Mouse (Mus musculus): Measurements from ENCODE around the gene Gm1043. TPM values are rescaled to one million over a fixed set of nuclear protein-coding genes. Genes with fewer than 3 reads are reported as not detected.

The Gm1043 gene
- polyA plus RNA-seq, 1 experiment = not detected

- Histone ChIP-seq H3K27ac (replicated peaks; ENCODE audit: low read depth, low read length) (no peak overlapping the region), H3K4me1 (ENCODE audit: control insufficient read depth, insufficient read depth, insufficient read length, low read length) (no peaks in the 10 kb centered on the region), H3K4me3 (ENCODE audit: insufficient read depth, low read depth, low read length) (no peak overlapping the region)
These were observed 111.6 kb downstream of the Gm1043 start for GRCm38 (mm10) chr5:37196666-37197250.

GRCm38 (mm10) chr5:37197423-37197822 lies 112.3 kb downstream of the Gm1043 start:
- H3K27ac ChIP-seq (replicated peaks; ENCODE audit: low read depth, low read length) = no peak overlapping the region

GRCm38 (mm10) chr5:37198011-37198688 lies 113.0 kb downstream of the Gm1043 start:
- H3K27ac ChIP-seq (replicated peaks; ENCODE audit: low read depth, low read length) = no peak overlapping the region
- H3K4me3 ChIP-seq (ENCODE audit: insufficient read depth, low read depth, low read length) = no peak overlapping the region
- H3K4me1 ChIP-seq (ENCODE audit: control insufficient read depth, insufficient read depth, insufficient read length, low read length) = no peaks in the 10 kb centered on the region

More at GRCm38 (mm10) chr5:37197423-37197822, 112.3 kb downstream of the Gm1043 start:
- Histone ChIP-seq H3K4me3 (ENCODE audit: insufficient read depth, low read depth, low read length) (no peak overlapping the region), H3K4me1 (ENCODE audit: control insufficient read depth, insufficient read depth, insufficient read length, low read length) (no peaks in the 10 kb centered on the region)

GRCm38 (mm10) chr5:37202285-37202684 lies 117.1 kb downstream of the Gm1043 start:
- H3K27ac ChIP-seq (replicated peaks; ENCODE audit: low read depth, low read length) = no peak overlapping the region
- H3K4me1 ChIP-seq (ENCODE audit: control insufficient read depth, insufficient read depth, insufficient read length, low read length) = no peaks in the 10 kb centered on the region
- H3K4me3 ChIP-seq (ENCODE audit: insufficient read depth, low read depth, low read length) = no peak overlapping the region

GRCm38 (mm10) chr5:37204886-37205285 lies 119.7 kb downstream of the Gm1043 start:
- H3K4me1 ChIP-seq (ENCODE audit: control insufficient read depth, insufficient read depth, insufficient read length, low read length) = no peaks in the 10 kb centered on the region
- no peak overlapping the region for H3K27ac ChIP-seq (replicated peaks; ENCODE audit: low read depth, low read length)
- H3K4me3 ChIP-seq (ENCODE audit: insufficient read depth, low read depth, low read length) = no peak overlapping the region

- Histone ChIP-seq H3K27ac (replicated peaks; ENCODE audit: low read depth, low read length) (no peak overlapping the region), H3K4me1 (ENCODE audit: control insufficient read depth, insufficient read depth, insufficient read length, low read length) (no peaks in the 10 kb centered on the region), H3K4me3 (ENCODE audit: insufficient read depth, low read depth, low read length) (no peak overlapping the region)
These were observed 120.2 kb downstream of the Gm1043 start for GRCm38 (mm10) chr5:37205420-37205819.

- no peak overlapping the region for H3K4me3 ChIP-seq (ENCODE audit: insufficient read depth, low read depth, low read length)
- H3K27ac ChIP-seq (replicated peaks; ENCODE audit: low read depth, low read length) = no peak overlapping the region
- H3K4me1 ChIP-seq (ENCODE audit: control insufficient read depth, insufficient read depth, insufficient read length, low read length) = no peaks in the 10 kb centered on the region
These were observed 121.2 kb downstream of the Gm1043 start for GRCm38 (mm10) chr5:37206364-37206763.

GRCm38 (mm10) chr5:37212938-37213708 lies 128.0 kb downstream of the Gm1043 start:
- Histone ChIP-seq H3K27ac (replicated peaks; ENCODE audit: low read depth, low read length) (no peak overlapping the region), H3K4me1 (ENCODE audit: control insufficient read depth, insufficient read depth, insufficient read length, low read length) (no peaks in the 10 kb centered on the region), H3K4me3 (ENCODE audit: insufficient read depth, low read depth, low read length) (no peak overlapping the region)

- Histone ChIP-seq H3K4me1 (ENCODE audit: control insufficient read depth, insufficient read depth, insufficient read length, low read length) (no peaks in the 10 kb centered on the region), H3K4me3 (ENCODE audit: insufficient read depth, low read depth, low read length) (no peak overlapping the region), H3K27ac (replicated peaks; ENCODE audit: low read depth, low read length) (no peak overlapping the region)
These were observed 128.5 kb downstream of the Gm1043 start for GRCm38 (mm10) chr5:37213709-37214103.

- H3K4me3 ChIP-seq (ENCODE audit: insufficient read depth, low read depth, low read length) = no peak overlapping the region
- no peaks in the 10 kb centered on the region for H3K4me1 ChIP-seq (ENCODE audit: control insufficient read depth, insufficient read depth, insufficient read length, low read length)
- H3K27ac ChIP-seq (replicated peaks; ENCODE audit: low read depth, low read length) = no peak overlapping the region
These were observed 129.4 kb downstream of the Gm1043 start for GRCm38 (mm10) chr5:37214614-37215013.

GRCm38 (mm10) chr5:37215276-37215675 lies 130.1 kb downstream of the Gm1043 start:
- Histone ChIP-seq H3K4me3 (ENCODE audit: insufficient read depth, low read depth, low read length) (no peak overlapping the region), H3K4me1 (ENCODE audit: control insufficient read depth, insufficient read depth, insufficient read length, low read length) (no peaks in the 10 kb centered on the region), H3K27ac (replicated peaks; ENCODE audit: low read depth, low read length) (no peak overlapping the region)

- no peak overlapping the region for H3K4me3 ChIP-seq (ENCODE audit: insufficient read depth, low read depth, low read length)
- no peaks in the 10 kb centered on the region for H3K4me1 ChIP-seq (ENCODE audit: control insufficient read depth, insufficient read depth, insufficient read length, low read length)
- H3K27ac ChIP-seq (replicated peaks; ENCODE audit: low read depth, low read length) = no peak overlapping the region
These were observed 134.4 kb downstream of the Gm1043 start for GRCm38 (mm10) chr5:37219615-37220014.

- no peak overlapping the region for H3K27ac ChIP-seq (replicated peaks; ENCODE audit: low read depth, low read length)
- no peaks in the 10 kb centered on the region for H3K4me1 ChIP-seq (ENCODE audit: control insufficient read depth, insufficient read depth, insufficient read length, low read length)
- H3K4me3 ChIP-seq (ENCODE audit: insufficient read depth, low read depth, low read length) = no peak overlapping the region
These were observed 135.4 kb downstream of the Gm1043 start for GRCm38 (mm10) chr5:37220575-37220974.

GRCm38 (mm10) chr5:37221563-37221962 lies 136.4 kb downstream of the Gm1043 start:
- H3K27ac ChIP-seq (replicated peaks; ENCODE audit: low read depth, low read length) = no peak overlapping the region
- H3K4me3 ChIP-seq (ENCODE audit: insufficient read depth, low read depth, low read length) = no peak overlapping the region
- no peaks in the 10 kb centered on the region for H3K4me1 ChIP-seq (ENCODE audit: control insufficient read depth, insufficient read depth, insufficient read length, low read length)

- Histone ChIP-seq H3K27ac (replicated peaks; ENCODE audit: low read depth, low read length) (no peak overlapping the region), H3K4me3 (ENCODE audit: insufficient read depth, low read depth, low read length) (no peak overlapping the region), H3K4me1 (ENCODE audit: control insufficient read depth, insufficient read depth, insufficient read length, low read length) (no peaks in the 10 kb centered on the region)
These were observed 137.1 kb downstream of the Gm1043 start for GRCm38 (mm10) chr5:37222316-37222715.
